Mouse (Mus musculus) E14TG2a.4 (cell line): ENCODE measurements at regions not wholly inside any gene's neighbourhood (a gene's known extent, or its start where the extent isn't known, plus 50 kb on each side); places are given as distances from the start of the nearest gene placed in this dataset.

ENCODE experiments used
- CTCF ChIP-seq: conservative IDR thresholded peaks from 2 replicates; pipeline ENCODE4 v1.5.1; 2014; ENCODE audit warnings: low read length
- NANOG ChIP-seq: IDR thresholded peaks from 2 replicates; pipeline ENCODE4 v1.6.1; 2014; ENCODE audit warnings: borderline replicate concordance, low read length, mixed read lengths
- POU5F1 ChIP-seq: IDR thresholded peaks from 2 replicates; pipeline ENCODE4 v1.6.1; 2014; ENCODE audit warnings: low read length, borderline replicate concordance

DNA sequence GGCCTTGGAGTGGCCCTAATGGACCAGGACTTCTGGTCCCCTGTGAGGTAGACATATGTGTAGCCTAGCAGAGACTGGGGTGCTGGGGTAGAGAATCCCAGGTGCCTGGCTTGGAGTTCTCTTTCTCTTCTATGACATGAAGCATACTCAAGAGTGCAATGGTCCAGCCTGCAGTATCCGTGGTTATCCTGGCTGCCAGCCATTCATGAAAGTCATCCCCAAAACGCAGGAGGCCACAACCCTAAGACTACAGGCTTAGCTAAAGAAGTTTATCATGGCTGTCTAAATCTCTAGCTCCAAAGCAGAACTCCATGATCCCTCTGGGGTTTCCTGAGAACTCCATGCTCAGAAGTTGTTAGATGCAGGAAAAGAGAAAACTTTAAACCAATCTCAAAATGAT lies 117.0 kb downstream of the Chic2 start:
- TF ChIP-seq CTCF (no peak), NANOG (no peak), POU5F1 (no peak)
